Mouse (Mus musculus) T-cell, adult 66 days (primary cell): ENCODE results near the gene F2r. TPM values are rescaled to one million over a fixed set of nuclear protein-coding genes. Genes with fewer than 3 reads are reported as not detected.

ENCODE experiments used
- total RNA-seq, 2 experiments: library from RNA; stranded (reverse); gene quantifications; 3 replicates in 1 of 2; 4 replicates in 1 of 2; pipeline ENCODE4 v1.2.4; 2023

The F2r gene
- total RNA-seq, result 10 to 100 TPM; 32.3 to 38.1 TPM

GRCm38 (mm10) chr13:95618309-95618712 is at the start of gene F2r:
Gene F2r (minus strand): TSS chr13:95618487.

Other genes starting within 250 kb of the F2r start
- 10 to 100 TPM; 46.6 to 48.4 TPM for gene Aggf1, start 243.1 kb downstream of the F2r start, total RNA-seq
- gene Crhbp, start 173.6 kb downstream of the F2r start, total RNA-seq, result not detected
- not detected for gene S100z, start 139.8 kb downstream of the F2r start, total RNA-seq
- gene F2rl1, start 93.3 kb downstream of the F2r start, total RNA-seq, result 10 to 100 TPM; 27.6 to 32.0 TPM
- gene F2rl2, start 78.4 kb upstream of the F2r start, total RNA-seq, result 1 to 10 TPM; 1.8 to 2.9 TPM